Mouse (Mus musculus): ENCODE measurements around the gene Thbs4. TPM values are rescaled to one million over a fixed set of nuclear protein-coding genes. Genes with fewer than 3 reads are reported as not detected.
"Not testable (repeated sequence)": the region's sequence is repeated elsewhere in the genome, so short reads cannot be mapped to it uniquely, and the experiment has no call there.

Thbs4 gene
- 19.6 and 22.0 TPM in 2 replicates for polyA plus RNA-seq (2015; fragmentation: Nextera tagmentation; extraction: Ambion mirVana)

GRCm38 (mm10) chr13:92794462-92795214 lies at the start of gene Thbs4:
TSS of gene Thbs4 (minus strand) at chr13:92794818.
- Histone ChIP-seq H3K27me3 (replicated peaks; ENCODE audit: control insufficient read depth, insufficient read depth, low read length) (peaks cover 3% of the 10 kb centered on the region), H3K4me2 (ENCODE audit: low read depth, low read length) (peak within 1 kb of the TSS; percentile 83), H3K36me3 (ENCODE audit: control insufficient read depth, insufficient read depth, low read length) (no peaks in the 10 kb centered on the region), H3K9ac (ENCODE audit: low read depth, low read length) (peak within 1 kb of the TSS; percentile 60), H3K4me3 (ENCODE audit: low read length) (peak within 1 kb of the TSS; percentile 53), H3K27ac (ENCODE audit: low read length) (no peak within 1 kb of the TSS), H3K9me3 (ENCODE audit: control insufficient read depth, low read length) (no peaks in the 10 kb centered on the region), H3K4me1 (ENCODE audit: control insufficient read depth, insufficient read depth, low read length) (0 out of 2 replicates have a peak, but pooled peaks cover 5% of the 10 kb centered on the region)
- 0 out of 2 replicates have a peak, but pooled peaks have one; percentile 40 for ATAC-seq
- 9% methylated on average over 34 of the region's 45 CpGs for WGBS

DNA sequence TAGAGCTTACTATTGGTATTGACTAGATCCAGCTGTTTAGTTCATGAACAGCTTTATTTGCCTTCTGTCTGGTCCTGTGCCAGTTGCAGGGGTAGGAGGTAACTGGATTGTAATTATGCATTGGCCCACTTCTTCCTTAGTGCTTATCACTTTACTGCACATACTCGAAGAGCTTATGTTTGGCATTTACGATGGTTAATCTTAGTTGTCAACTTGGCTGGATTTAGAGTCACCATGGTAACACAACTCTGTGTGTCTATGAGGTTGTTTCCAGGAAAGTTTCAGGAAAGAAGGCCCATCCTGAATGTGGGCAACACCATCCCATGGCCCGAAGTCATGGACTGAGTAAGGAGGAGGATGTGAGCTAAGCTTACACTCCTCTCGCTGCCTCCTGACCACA lies 38.5 kb upstream of the Thbs4 start:
- Histone ChIP-seq H3K9ac (ENCODE audit: low read depth, low read length) (no peak overlapping the region), H3K27me3 (replicated peaks; ENCODE audit: control insufficient read depth, insufficient read depth, low read length) (no peaks in the 10 kb centered on the region), H3K9me3 (ENCODE audit: control insufficient read depth, low read length) (no peaks in the 10 kb centered on the region), H3K4me3 (ENCODE audit: low read length) (no peak overlapping the region), H3K36me3 (ENCODE audit: control insufficient read depth, insufficient read depth, low read length) (no peaks in the 10 kb centered on the region), H3K4me2 (ENCODE audit: low read depth, low read length) (no peak overlapping the region), H3K27ac (ENCODE audit: low read length) (no peak overlapping the region), H3K4me1 (ENCODE audit: control insufficient read depth, insufficient read depth, low read length) (no peaks in the 10 kb centered on the region)
- WGBS: 63% methylated on average over 4 of the region's 4 CpGs
- no peak for ATAC-seq

DNA sequence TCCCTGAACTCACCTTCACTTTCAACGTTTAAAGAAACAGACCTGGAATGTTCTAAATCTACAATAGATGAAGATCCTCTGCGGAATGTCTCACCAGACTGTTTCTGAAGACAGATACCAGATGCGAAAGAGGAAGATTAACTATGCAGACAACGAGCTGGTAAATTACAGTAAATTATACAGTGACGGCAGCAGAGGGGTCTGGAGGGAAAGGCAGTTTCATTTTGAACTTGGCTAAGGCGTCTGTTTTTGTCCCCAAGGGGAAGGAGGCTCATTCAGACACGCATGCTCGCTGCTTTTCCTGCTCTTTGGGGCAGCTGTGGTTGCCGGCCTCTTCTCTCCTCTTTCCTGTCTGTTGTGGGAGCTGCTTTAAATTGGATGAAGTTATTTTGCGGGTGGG lies 34.2 kb upstream of the Thbs4 start:
- no peak overlapping the region for H3K9ac ChIP-seq (ENCODE audit: low read depth, low read length)
- H3K4me3 ChIP-seq (ENCODE audit: low read length): no peak overlapping the region
- ATAC-seq: peak; percentile 73
- peak overlapping the region; percentile 15; the same call in 1 of the 2 replicates for H3K4me2 ChIP-seq (ENCODE audit: low read depth, low read length)
- H3K9me3 ChIP-seq (ENCODE audit: control insufficient read depth, low read length): no peaks in the 10 kb centered on the region
- no peaks in the 10 kb centered on the region for H3K36me3 ChIP-seq (ENCODE audit: control insufficient read depth, insufficient read depth, low read length)
- no peaks in the 10 kb centered on the region for H3K27me3 ChIP-seq (replicated peaks; ENCODE audit: control insufficient read depth, insufficient read depth, low read length)
- no peaks in the 10 kb centered on the region for H3K4me1 ChIP-seq (ENCODE audit: control insufficient read depth, insufficient read depth, low read length)
- 27% methylated on average over 10 of the region's 10 CpGs for WGBS
- no peak overlapping the region; the same call in 1 of the 2 replicates for H3K27ac ChIP-seq (ENCODE audit: low read length)

- H3K4me1 ChIP-seq (ENCODE audit: control insufficient read depth, insufficient read depth, low read length): no peaks in the 10 kb centered on the region
- H3K9ac ChIP-seq (ENCODE audit: low read depth, low read length): no peak overlapping the region
- no peak for ATAC-seq
- no peaks in the 10 kb centered on the region for H3K27me3 ChIP-seq (replicated peaks; ENCODE audit: control insufficient read depth, insufficient read depth, low read length)
- H3K27ac ChIP-seq (ENCODE audit: low read length): no peak overlapping the region
- H3K4me2 ChIP-seq (ENCODE audit: low read depth, low read length): no peak overlapping the region
- WGBS: 53% methylated on average over 3 of the region's 3 CpGs
- no peaks in the 10 kb centered on the region for H3K36me3 ChIP-seq (ENCODE audit: control insufficient read depth, insufficient read depth, low read length)
- no peaks in the 10 kb centered on the region for H3K9me3 ChIP-seq (ENCODE audit: control insufficient read depth, low read length)
- no peak overlapping the region for H3K4me3 ChIP-seq (ENCODE audit: low read length)
These were observed 22.7 kb upstream of the Thbs4 start for GRCm38 (mm10) chr13:92817357-92817756.

DNA sequence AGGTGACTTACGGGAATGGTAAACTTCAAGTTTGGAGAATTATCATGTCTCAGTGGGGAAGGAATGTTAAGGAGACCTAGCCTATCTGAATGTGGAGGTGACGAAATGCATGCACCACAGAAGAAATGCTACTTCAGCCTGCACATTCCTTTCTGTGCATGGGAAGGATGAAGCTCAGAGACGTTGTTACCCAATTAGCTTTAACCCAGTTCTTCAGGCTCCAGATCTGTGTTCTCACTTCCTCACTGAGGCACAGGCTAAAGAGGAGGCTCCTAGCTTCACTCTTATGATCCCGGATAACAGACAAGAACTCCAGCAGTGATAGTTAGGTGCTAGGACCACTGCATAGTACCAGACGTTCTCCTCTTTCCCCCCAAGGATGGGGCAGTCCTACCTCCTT lies 21.7 kb upstream of the Thbs4 start:
- no peak for ATAC-seq
- 83% methylated on average over 5 of the region's 5 CpGs for WGBS
- H3K36me3 ChIP-seq (ENCODE audit: control insufficient read depth, insufficient read depth, low read length): no peaks in the 10 kb centered on the region

DNA sequence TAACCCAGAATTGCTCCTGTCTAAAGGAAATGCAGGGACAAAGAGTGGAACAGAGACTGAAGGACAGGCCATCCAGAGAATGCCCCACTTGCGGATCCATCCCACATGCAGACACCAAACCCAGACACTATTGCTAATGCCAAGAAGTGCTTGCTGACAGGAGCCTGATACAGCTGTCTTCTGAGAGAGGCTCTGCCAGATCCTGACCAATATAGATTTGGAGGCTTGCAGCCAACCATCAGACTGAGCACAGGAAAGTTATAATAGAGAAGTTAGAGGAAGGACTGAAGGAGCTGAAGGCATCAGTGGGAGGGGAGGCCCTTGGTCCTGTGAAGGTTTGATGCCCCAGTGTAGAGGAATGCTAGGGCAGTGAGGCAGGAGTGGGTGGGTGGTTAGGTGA lies 16.0 kb upstream of the Thbs4 start:
- H3K9ac ChIP-seq (ENCODE audit: low read depth, low read length); H3K4me2 ChIP-seq (ENCODE audit: low read depth, low read length); H3K4me1 ChIP-seq (ENCODE audit: control insufficient read depth, insufficient read depth, low read length); H3K36me3 ChIP-seq (ENCODE audit: control insufficient read depth, insufficient read depth, low read length); H3K4me3 ChIP-seq (ENCODE audit: low read length); H3K9me3 ChIP-seq (ENCODE audit: control insufficient read depth, low read length); H3K27ac ChIP-seq (ENCODE audit: low read length); H3K27me3 ChIP-seq (replicated peaks; ENCODE audit: control insufficient read depth, insufficient read depth, low read length); ATAC-seq: not testable (repeated sequence)
- 72% methylated on average over 1 of the region's 1 CpGs for WGBS

More for the DNA sequence above, 21.7 kb upstream of the Thbs4 start:
- Histone ChIP-seq H3K27ac (ENCODE audit: low read length) (no peak overlapping the region), H3K4me3 (ENCODE audit: low read length) (no peak overlapping the region), H3K4me1 (ENCODE audit: control insufficient read depth, insufficient read depth, low read length) (no peaks in the 10 kb centered on the region), H3K9ac (ENCODE audit: low read depth, low read length) (no peak overlapping the region), H3K4me2 (ENCODE audit: low read depth, low read length) (no peak overlapping the region), H3K9me3 (ENCODE audit: control insufficient read depth, low read length) (no peaks in the 10 kb centered on the region), H3K27me3 (replicated peaks; ENCODE audit: control insufficient read depth, insufficient read depth, low read length) (no peaks in the 10 kb centered on the region)

GRCm38 (mm10) chr13:92807849-92808248 lies 13.2 kb upstream of the Thbs4 start:
- Histone ChIP-seq H3K27me3 (replicated peaks; ENCODE audit: control insufficient read depth, insufficient read depth, low read length) (no peaks in the 10 kb centered on the region), H3K36me3 (ENCODE audit: control insufficient read depth, insufficient read depth, low read length) (no peaks in the 10 kb centered on the region), H3K4me3 (ENCODE audit: low read length) (no peak overlapping the region), H3K4me2 (ENCODE audit: low read depth, low read length) (no peak overlapping the region), H3K4me1 (ENCODE audit: control insufficient read depth, insufficient read depth, low read length) (no peaks in the 10 kb centered on the region), H3K27ac (ENCODE audit: low read length) (no peak overlapping the region), H3K9ac (ENCODE audit: low read depth, low read length) (no peak overlapping the region), H3K9me3 (ENCODE audit: control insufficient read depth, low read length) (no peaks in the 10 kb centered on the region)
- peak; percentile 71 for ATAC-seq
- 81% methylated on average over 3 of the region's 3 CpGs for WGBS

DNA sequence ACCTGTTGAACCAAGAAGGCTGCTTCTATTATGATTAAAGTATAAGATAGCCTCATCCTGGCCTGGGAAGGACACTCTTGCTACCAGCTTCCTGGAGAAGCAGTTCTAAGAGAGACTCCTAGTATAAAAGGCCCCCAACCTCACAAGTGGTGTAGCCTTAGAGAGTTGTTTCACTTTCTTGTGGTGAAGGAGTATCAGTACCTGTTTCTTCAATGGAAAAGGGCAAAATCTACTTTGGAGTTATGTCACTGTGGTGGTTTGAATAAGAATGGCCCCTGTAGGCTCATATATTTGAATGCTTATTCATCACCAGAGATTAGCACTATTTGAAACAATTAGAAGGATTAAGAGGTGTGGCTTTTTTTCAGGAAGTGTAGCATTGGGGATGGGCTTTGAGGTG lies 12.2 kb upstream of the Thbs4 start:
- H3K9me3 ChIP-seq (ENCODE audit: control insufficient read depth, low read length): no peaks in the 10 kb centered on the region
- no peak overlapping the region for H3K4me2 ChIP-seq (ENCODE audit: low read depth, low read length)
- H3K36me3 ChIP-seq (ENCODE audit: control insufficient read depth, insufficient read depth, low read length): no peaks in the 10 kb centered on the region
- no peaks in the 10 kb centered on the region for H3K27me3 ChIP-seq (replicated peaks; ENCODE audit: control insufficient read depth, insufficient read depth, low read length)
- H3K27ac ChIP-seq (ENCODE audit: low read length): no peak overlapping the region
- no peak overlapping the region for H3K9ac ChIP-seq (ENCODE audit: low read depth, low read length)
- no peak for ATAC-seq
- H3K4me3 ChIP-seq (ENCODE audit: low read length): no peak overlapping the region
- H3K4me1 ChIP-seq (ENCODE audit: control insufficient read depth, insufficient read depth, low read length): no peaks in the 10 kb centered on the region

DNA sequence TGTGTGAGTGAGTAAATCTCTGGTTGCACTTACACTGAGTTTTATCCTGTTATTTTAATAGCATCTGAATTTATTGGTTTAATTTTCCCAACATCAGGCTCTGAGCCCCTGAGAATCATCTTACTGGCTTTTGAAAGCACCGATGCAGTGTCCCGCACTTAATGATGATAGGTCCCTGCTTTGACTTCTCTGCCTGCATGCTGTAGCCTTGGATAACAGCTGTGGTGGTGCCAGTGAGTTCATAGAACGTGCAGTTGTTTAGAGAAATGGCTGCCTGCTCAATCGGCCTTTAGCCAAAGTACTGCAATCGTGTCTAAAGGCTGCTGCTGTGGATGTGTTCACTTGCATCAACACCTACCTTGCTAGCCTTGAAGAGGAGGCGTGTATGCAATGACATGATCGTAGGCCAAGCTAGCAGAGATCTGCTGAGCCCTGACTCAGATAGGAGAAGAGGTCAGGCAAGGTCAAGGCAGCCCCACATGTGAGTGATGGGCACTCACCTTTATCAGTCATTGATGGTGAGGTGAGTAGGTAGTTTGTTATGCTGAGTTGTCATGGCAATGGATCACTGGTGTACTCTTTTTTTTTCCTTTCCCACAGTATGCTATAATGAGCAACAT lies 4.8 kb upstream of the Thbs4 start:
- no peak for ATAC-seq
- no peaks in the 10 kb centered on the region for H3K36me3 ChIP-seq (ENCODE audit: control insufficient read depth, insufficient read depth, low read length)
- WGBS: 67% methylated on average over 7 of the region's 7 CpGs

More for the DNA sequence above, 4.8 kb upstream of the Thbs4 start:
- Histone ChIP-seq H3K27me3 (replicated peaks; ENCODE audit: control insufficient read depth, insufficient read depth, low read length) (peaks cover 1% of the 10 kb centered on the region), H3K4me2 (ENCODE audit: low read depth, low read length) (no peak overlapping the region), H3K4me3 (ENCODE audit: low read length) (no peak overlapping the region), H3K9me3 (ENCODE audit: control insufficient read depth, low read length) (no peaks in the 10 kb centered on the region), H3K4me1 (ENCODE audit: control insufficient read depth, insufficient read depth, low read length) (0 out of 2 replicates have a peak, but pooled peaks cover 4% of the 10 kb centered on the region), H3K9ac (ENCODE audit: low read depth, low read length) (no peak overlapping the region), H3K27ac (ENCODE audit: low read length) (no peak overlapping the region)
